Mouse (Mus musculus): ENCODE results near the gene Ccnd3.
"Not testable (repeated sequence)": the region's sequence is repeated elsewhere in the genome, so short reads cannot be mapped to it uniquely, and the experiment has no call there.

Gene Ccnd3

DNA sequence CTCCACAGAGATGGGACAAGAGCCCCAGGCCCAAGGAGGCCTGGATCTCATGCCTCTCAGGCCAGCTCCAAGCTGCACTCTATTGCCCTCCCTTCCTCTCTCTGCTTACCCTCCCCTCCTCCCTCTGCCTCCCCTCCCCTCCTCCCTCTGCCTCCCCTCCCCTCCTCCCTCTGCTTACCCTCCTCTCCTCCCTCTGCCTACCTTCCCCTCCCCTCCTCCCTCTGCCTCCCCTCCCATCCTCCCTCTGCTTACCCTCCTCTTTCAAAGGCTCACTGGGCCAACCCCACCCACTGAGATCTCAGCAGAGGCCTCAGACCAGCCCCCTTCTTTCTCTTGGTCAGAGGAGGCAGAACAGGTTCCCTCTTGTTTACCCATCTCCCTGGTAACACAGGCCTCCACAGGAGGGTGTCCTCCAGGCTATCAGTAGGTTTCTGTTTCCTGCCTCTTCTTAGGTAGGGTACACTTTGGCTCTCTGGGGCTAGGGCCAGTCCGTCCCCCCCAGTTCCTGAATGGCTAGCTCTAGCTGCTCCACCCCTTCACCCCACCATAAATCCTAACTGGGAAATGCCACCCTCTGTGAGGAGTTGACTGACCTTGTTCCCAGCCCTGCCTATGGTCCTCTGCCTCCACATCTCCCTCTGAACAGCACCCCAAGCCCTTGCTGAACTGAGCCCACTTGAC is 20.5 kb upstream of the Ccnd3 start:
- DNase-seq, result no peak

DNA sequence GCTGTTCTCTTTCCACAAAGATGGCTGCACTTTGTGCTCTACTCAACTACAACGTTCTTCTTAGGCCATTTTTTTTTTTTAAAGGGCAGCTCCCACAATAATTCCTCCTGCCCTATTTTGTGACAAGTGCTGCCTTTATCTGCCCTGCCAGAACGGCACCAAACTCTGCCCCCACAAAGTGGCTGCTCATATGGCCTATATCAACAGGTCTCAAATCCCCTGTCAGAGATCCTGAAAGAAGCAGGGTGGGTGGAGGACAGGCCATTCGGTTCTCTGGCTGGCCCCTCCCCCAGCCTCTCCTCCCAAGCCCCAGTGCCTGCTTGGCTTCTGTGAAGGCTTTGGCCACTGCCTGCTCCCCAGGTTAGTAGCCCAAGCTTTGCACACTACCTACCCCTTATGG is 19.9 kb upstream of the Ccnd3 start:
- no peak for DNase-seq

DNA sequence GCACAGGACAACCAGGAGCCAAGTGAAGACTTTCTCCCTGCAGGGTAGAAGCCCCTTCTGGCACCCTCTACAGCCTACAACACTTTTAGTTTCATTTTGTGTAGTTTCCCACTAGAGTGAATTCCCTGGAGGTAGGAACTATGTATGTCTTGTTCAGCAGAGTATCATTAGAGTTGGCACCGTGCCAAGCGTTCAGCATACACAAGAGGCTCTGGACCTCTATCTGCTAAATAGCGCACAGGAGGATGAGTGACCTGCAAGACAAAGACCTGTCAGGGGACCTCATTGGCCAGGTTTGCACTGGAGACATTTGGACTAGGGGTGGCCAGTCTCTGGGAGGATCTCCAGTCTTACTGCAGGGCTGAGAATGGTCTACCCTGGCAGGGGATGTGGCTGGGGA is 19.1 kb upstream of the Ccnd3 start:
- DNase-seq, result no peak

DNA sequence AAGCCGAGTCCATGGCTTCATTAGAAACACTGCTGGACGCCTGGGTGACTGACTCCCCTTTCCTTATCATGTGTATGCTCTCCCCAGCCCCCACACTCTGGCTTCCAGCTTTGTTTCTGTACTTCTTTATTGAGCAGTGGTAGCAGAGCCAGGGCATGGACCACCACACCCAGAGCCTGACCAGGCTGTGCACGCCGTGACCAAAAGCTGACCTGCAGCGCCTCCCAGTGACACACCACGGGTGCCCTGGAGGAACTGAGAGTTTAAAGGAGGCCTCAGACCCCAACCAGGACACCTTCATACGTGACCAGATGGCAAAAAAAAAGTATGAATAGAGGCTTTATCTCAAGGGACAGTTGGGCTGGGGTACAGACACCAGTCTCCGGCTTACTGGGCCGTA is 14.1 kb upstream of the Ccnd3 start:
- DNase-seq, result no peak

DNA sequence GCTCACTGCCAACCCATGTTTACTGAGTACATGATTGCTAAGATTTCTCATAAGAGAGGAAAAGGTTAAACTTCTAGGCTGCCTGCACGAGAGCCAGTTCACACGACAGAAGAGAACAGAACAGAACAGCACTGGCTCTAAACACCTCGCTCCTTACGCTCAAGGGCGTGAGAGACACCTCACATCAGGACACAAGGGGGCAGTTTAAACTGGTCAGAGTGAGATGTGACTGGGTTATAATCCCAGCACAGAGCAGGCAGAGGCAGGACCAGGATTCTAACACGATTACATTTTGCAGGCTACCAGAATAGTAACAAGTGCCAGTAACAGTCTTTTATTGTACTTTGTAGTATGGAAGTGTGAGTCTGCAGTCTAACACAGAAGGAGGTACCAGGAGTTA is 12.1 kb upstream of the Ccnd3 start:
- no peak for DNase-seq

DNA sequence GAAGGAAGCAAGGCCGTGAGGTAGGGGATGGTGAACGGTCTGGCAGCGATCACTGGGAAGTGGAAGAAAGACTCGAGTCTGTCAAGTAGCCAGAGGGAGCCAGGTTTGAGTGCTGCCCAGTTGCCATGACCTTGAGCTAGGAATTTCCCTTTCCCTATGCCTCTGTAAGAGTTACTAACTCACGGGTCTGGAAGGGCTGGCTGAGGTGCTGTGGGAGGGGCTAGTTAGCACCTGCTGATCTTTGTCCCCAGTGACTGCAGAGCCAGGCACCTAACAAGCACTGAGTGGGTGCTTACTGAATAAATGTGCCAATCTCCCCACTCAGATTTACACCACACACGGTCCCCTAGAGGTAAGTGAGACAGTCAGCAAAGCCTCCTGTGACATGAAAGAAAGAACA is 11.2 kb upstream of the Ccnd3 start:
- DNase-seq, result no peak

DNA sequence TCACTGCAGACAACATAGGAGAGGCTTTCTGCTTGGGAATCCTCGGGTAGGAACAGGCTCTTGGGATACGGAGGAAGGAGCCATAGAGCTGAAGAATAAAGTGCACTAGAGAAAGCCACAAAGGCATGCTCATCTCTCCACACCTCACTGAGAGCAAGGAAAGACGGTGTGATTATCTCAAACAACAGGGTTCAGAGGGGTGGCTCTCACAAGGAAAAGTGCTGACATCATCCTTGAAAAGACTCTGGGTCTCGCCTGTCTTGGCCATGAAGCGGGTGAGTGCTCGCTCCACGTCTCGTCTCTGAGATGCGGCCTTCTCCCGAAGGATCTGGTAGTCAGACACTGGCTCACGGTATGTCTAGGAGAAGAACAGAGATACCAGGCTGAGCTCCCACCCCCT is 10.7 kb upstream of the Ccnd3 start:
- DNase-seq, result no peak

DNA sequence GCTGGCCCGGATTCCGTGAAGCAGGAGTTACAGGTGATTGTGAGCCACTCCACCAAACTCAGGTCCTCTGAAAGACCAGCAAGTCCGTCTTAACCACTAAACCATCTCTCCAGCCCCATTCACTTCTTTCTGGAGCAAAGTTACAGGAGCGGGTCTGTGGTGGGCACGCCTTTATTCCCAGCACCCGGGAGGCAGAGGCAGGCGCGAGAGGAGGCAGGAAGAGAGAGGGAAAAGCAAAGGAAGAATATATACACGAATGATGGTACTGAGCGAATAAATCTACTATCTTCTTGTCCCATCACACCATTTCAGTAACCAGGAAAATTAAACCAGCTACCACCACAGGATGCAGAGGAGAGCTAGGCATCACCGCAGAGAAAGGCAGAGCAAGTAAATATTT is 3.3 kb upstream of the Ccnd3 start:
- no peak for DNase-seq

DNA sequence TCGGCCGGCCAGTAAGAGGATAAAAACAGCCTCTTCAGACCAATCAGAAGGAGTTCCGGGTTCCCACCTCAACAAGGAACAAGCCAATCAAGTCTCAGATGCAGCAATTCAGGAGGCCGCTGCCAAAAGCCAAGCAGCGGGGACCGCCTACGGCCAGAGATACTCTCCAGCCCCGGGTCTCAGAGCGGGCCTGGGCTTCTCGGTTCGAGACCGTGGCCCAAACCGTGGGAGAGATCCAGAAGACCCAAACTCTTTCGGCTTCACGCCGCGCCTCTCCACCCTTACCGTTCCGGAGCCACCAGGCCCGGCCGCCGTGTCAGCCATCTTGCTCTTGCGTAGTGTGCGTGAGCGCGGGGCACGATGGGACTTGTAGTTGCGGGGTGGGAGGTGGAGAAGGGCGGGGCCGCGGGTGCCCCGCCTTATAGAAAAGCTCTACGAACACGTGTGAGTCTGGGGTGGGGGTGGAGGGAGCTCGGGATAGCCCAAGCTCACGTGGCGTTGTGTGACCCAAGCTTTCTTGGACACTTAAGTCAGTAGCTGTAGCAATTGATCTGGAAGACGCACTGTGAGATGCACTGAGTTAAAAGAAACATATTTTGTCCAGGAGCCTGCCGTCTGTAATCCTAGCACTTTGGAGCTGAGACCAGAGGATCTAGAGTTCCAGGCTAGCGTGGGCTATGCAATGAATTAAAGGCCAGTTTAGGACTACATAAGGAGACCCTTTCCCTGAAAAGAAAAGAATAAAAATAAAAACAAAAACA is 2.7 kb upstream of the Ccnd3 start, which contains the start of gene Taf8:
Taf8 (minus strand) TSS at position 347 of the 761 bp plus-strand sequence.
- peak; percentile 85 for DNase-seq

DNA sequence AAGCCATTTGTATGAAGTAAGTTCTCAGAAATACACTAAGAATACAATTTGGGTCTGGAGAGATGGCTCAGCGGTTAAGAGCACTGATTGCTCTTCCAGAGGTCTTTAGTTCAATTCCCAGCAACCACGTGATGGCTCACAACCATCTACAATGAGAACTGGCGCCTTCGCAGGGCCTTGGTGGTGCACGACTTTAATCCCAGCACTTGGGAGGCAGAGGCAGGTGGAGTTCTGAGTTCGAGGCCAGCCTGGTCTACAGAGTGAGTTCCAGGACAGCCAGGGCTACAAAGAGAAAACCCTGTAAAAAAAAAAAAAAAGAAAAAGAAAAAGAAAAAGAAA is 2.2 kb upstream of the Ccnd3 start:
- DNase-seq, result not testable (repeated sequence)

DNA sequence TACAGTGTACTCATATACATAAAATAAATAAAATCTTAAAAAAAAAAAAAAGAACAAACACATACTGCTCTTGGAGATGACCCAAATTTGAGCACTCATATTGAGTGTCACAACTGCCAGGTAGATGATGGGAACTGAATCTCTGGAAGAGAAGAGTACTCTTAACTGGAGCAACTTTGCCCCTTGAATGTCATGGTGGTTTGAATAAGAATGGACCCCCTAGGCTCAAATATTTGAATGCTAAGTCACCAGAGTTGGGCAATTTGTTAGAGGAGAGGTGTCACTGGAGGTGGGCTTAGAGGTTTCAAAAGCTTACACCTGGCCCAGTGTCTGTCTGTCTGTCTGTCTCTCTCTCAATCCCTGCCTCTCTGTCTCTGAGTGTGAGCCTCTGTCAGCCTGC is 1.2 kb upstream of the Ccnd3 start:
- no peak for DNase-seq

DNA sequence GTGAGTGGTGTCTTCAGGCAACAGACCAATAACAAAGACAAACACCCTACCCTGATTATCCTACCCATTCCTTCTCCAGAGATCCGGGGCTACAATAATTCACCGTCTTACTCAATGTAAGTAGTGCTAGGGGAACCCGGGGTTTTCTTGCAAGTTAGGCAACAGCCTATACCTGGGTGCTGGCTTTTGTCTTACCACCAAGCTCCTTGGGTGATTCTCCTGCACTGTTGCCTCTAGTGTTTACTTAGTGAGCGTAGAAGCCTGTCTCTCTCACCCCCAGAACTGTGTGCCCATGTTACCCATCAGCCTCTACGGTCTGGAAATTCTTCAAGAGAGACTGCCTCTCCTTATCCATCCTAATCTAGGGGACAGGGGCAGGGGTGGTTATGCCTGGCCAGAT is 623 bp upstream of the Ccnd3 start:
- DNase-seq, result no peak

DNA sequence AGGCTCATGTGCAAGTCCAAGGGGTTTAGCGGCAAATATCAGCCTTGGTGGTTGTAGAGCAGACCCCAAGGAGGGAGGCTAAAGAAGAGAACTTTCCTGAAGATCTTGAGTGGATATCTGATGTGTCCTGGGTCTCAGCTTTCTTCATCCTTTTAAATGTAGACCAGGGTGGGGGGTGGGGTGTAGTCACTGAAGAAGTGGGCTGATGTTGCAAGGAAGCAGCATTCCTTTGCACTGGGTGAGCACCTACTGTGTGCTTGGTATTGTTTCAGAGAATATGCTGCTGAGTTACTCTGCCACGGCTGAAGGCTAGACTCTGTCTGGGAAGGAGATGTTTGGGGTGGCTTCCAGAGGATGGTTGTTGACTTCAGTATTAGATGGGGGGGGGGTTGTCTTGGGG is 715 bp downstream of the Ccnd3 start:
- DNase-seq, result no peak

DNA sequence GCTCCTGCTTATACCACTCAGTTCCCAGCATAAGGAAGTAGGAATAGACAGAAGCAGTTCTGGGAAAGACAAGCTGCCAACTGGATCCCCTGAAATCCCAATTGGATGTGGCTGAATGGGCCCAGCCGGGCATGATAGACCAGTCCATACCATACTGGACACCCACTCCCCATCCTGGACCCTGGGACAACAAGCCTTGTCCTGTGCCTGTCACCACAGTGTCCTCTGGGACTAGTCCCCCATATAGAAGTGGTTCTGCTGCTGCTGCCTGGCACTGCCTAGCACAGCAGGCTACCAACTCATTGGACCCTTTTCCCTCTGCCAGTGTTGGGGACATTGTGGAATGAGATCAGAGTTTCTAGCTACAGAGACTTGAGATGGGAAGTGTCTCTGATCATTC is 1.2 kb downstream of the Ccnd3 start:
- DNase-seq, result no peak

DNA sequence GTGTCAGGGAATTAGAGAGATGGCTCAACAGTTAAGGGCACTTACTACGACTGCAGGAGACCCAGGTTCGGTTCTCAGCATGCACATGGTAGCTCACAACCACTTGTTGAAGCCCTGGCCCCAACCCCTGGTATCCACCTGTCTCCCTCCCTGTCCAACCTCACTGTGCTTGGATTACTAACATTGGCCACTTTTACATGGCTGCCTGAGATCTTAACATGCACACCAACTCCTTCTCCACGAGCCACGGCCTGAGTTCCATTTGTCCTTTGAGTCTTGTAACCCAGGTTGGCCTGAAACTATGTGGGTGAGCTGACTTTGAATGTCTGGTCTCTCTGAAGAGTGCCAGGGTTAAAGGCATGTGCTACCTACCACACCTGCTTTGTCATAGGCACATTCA is 1.8 kb downstream of the Ccnd3 start:
- no peak for DNase-seq

DNA sequence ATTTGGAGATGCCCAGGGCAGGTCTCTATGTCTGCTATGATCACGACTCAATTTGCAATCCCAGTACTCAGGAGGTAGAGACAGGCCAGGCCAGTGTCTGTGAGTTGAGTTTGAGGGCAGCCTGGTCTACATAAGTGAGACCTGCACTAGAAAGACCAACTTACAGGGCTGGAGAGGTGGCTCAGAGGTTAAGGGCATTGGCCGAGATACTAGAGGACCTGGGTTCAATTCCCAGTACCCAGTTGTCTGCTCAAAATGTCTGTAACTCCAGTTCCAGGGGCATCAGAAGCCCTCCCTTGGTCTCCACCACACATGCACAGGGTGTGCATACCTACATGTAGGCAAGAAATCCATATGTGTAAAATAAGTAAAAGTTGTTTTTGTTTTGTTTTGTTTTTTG is 2.7 kb downstream of the Ccnd3 start:
- no peak for DNase-seq

DNA sequence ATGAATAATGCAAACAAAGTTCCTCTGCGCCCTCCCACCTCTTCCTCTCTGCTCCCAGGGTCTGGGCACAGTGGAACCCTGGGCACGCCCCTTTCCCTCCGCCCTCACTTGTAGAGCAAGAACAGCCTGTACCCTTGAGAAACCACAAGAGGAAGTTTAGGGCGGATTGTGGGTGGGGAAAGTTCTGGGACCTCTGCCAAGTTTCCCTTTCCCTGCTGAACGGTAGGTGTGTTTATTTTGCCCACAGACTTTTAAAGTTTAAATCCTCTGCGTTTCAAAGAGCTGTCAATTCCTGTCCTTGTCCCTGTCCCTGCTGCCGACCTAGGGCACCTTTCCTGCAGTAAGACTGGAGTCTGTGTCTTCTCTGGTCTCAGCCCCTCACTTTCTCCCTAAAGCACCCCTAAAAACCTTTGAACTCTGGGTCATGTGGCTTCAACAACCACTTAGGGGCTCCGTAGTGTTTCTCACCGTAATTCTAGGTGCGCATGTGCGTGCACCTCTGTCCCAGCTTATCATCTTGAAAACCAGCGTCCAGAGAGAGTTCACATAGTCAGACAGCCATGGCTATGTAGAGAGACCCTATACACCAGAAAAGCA is 3.3 kb downstream of the Ccnd3 start:
- no peak for DNase-seq

DNA sequence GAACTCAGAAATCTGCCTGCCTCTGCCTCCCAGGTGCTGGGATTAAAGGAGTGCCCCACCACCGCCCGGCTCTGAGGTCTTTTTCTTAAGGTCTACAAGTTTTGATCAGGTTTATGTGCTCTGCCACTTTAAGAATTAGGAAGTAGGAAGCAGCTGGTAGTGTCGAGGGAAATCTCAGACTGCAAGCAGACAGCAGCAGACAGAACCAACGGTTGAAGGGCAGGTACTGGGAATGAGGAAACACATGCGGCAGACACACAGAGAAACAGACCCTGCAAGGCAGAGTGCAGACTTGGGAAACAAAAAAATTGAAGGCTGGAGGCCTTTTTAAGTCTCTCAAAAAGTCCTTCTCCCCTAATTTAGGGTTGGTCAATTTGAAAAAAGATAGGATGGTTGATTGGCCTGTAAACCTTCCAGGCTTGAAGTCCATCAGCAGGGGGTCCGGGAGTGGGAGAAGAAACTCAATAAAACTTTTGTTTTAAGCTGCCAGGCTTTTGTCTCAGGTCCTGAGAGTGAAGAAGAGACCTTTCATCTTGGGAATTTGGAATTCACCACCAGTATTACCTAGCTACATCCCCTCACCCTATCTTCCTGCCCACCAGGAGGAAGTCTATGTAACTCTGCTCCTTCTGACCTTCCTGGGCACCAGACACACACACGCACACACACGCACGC is 4.3 kb downstream of the Ccnd3 start:
- no peak for DNase-seq

DNA sequence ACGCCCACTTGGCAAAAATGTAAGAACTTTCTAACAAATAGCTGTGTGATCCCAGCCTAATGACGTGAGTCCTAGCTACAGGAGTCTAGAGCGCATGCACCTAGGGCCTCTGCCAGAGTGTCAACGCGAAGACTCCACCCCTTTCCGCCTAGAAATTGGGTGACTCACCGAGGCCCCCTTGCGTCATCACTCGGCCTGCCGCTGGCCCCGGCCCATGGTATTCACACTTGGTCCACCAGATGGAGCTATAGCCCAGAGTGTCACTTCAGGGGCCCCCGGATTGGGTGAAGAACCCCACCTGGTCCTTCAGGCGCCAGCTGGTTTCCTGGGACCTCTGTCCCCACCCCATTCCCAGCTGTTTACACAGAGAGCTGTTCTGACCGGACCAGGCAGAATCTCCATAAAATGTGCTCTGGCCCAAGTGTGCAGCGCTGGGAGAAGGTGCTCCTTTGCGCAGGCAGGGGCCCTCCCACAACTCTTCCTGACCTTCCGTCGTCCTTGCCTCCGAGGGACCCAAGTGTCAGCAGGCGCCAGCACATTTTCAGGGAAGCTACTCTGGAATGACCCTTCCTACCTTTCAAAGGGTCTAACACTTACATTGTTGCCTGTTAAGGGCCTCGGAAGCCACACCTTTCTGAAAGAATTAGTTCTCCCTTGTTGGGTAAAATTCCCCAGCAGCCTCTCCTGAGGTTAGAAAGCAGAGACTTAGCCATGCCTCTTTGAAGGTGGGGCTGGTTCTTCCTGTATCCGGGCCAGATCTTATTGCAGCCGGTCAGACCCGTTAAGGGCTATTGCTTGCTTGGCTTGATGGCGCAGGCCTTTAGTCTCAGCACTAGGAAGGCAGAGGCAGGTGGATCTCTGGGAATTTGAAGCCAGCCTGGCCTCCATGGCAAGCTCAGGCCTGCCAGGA is 6.5 kb downstream of the Ccnd3 start:
- DNase-seq, result peak; percentile 74

DNA sequence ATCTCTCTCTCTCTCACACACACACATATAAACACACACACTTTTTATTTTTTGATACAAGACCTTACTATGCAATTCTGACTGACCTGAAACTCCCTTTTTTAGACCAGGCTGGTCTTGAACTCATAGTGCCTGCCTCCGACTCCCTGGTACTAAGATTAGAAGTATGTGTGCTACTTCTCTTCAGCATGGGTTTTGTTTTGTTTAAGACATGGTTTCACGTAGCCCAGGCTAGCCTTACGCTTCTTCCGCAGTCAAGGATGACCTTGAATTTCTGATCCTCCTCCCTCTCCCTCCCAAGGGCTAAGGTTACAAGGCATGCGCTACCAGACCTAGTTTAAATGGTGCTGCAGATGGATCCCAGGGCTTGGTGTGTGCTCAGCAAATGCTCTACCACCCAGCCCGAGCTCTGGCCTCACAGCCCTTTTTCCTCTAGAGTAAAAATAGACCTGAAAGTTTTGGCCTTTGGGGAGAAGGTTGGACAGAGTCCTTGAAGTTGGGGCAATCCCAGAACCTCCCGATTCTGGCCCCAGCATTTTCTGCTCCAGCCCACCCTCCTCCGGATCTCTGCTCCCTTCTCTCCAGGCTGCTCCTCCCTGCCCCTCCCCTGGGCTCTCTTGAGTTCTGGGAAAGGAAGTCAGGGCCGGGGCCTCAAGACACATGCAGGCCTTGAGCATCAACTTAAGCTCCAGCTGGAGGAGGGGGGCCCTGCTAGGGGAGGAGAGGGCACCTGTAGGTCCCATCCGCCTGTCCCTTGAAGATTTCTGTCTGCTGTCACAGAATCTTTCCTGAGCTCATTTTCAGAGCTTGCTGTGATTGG is 8.3 kb downstream of the Ccnd3 start:
- DNase-seq, result no peak

DNA sequence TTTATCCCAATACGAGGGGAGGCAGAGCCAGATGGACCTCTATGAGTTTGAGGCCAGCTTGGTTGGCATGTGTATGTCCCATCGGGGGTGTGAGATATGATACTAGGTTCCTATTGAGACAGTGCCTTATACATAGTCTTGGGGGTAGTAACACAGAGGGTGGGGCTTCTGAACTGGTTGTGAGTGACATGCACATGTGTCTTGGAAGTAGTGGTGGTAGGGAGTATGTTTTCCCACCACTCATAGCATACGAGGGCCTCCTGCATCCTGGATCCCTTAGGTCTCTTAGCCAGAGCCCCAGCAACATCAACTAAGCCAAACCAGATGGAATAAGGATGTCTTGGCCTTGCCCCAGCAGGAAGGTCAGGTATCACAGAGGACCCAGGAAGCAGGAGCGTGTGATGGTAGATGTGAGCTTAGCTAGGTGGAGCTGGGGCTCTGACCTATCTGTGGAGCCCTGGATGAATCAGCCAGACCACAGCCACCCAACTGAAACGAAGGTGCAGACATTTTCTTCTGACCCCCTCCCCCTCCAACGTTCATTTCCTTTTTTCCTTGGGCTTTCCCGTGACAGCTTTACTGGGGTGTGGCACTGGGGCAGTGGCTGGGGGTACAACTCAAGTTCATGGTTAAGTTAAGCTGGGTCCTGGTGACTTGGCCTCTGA is 10.5 kb downstream of the Ccnd3 start:
- DNase-seq, result no peak
